Mouse (Mus musculus) neural tube, embryonic 10.5 days (tissue): ENCODE results near the gene Tdpoz2.
"Not testable (repeated sequence)": the region's sequence is repeated elsewhere in the genome, so short reads cannot be mapped to it uniquely, and the experiment has no call there.

Experiments
- DNase-seq: peaks from one replicate; pipeline ENCODE4 v3.0.0-alpha.2; 2017; ENCODE audit warnings: low spot score; ENCODE audit errors: extremely low spot score

Gene Tdpoz2

DNA sequence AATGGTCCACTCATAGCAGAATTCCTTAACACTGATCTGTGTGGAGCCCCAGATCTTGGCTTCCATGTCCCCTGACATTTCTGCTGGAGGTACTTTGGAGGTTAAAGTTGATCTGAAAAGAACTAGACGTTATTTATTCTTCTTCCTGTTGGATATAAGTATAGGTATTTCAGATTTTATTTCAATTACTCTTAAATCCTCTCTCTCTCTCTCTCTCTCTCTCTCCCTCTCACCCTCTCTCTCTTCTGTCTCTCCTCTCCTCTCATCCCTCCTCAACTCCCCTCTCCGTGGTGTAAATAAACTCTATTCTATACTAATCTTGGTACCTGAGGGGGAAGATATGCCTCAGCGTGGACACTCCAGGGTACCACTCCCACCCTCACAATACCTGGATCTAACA lies at the start of gene Tdpoz2:
Gene Tdpoz2 (minus strand): TSS at position 101 of the 400 bp plus-strand sequence.
- DNase-seq: no peak

- not testable (repeated sequence) for DNase-seq
These were observed 40.5 kb upstream of the Tdpoz2 start, which contains the start of gene Gm37596 for GRCm38 (mm10) chr3:93692970-93693369. Gm37596 (minus strand) TSS chr3:93693070.

GRCm38 (mm10) chr3:93676210-93676609 lies 23.7 kb upstream of the Tdpoz2 start, which contains the start of gene Tdpoz1:
Tdpoz1 (minus strand) TSS chr3:93676310.
- DNase-seq: not testable (repeated sequence)

DNA sequence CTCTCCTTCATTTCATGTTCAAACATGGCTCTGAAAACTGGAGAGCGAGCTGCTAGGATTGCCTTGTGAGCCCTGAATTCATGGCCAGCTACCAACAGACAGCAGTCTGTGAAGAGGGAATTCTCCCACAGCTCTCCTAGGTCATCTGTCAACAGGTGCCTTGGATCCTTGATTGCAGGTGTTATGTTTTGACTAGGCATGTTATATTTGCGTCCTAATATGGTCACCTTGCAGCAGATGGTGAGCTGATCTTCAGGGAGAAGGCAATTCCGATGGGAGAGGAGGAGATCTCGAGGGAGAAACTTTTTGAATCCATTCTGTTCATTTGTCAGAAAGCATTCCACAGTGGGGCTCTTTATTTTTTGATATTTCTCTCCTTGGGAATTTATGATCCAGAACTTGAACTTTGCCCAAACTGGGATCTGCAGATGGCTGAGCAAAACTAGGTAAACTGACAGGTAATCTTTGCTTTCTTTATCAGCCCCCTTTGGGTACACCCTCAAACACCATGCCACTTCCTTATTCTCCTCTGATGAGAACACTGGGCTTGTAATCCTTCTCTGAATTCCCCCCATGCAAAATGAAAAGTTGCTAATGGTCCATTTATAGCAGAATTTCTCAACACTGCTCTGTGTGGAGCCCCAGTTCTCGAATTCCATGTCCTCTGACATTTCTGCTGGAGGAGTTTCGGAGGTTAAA lies 18.5 kb upstream of the Tdpoz2 start:
- DNase-seq: not testable (repeated sequence)

GRCm38 (mm10) chr3:93654260-93654659 lies 1.8 kb upstream of the Tdpoz2 start:
- no peak for DNase-seq

GRCm38 (mm10) chr3:93630917-93631714 lies 21.4 kb downstream of the Tdpoz2 start:
- DNase-seq: not testable (repeated sequence)

- peak; percentile 19 for DNase-seq
These were observed 43.5 kb downstream of the Tdpoz2 start for GRCm38 (mm10) chr3:93608970-93609369.

- DNase-seq: no peak
These were observed 50.6 kb downstream of the Tdpoz2 start for GRCm38 (mm10) chr3:93601903-93602302.
